Mouse (Mus musculus) C2C12 (cell line): ENCODE results near the gene Efcab2. TPM values are rescaled to one million over a fixed set of nuclear protein-coding genes. Genes with fewer than 3 reads are reported as not detected.

Experiments
- H3K27me3 ChIP-seq: one replicate; pipeline ENCODE4 v1.6.1; 2011; ENCODE audit not compliant: control insufficient read depth, insufficient read depth, insufficient read length
- H3K36me3 ChIP-seq: one replicate; pipeline ENCODE4 v1.6.1; 2011; ENCODE audit not compliant: control insufficient read depth, insufficient read depth
- H3K4me3 ChIP-seq: one replicate; pipeline ENCODE4 v1.5.1; 2011; ENCODE audit warnings: mild to moderate bottlenecking, control low read depth; ENCODE audit not compliant: poor library complexity, insufficient read depth, severe bottlenecking
- H3K79me2 ChIP-seq: one replicate; pipeline ENCODE4 v1.6.1; 2011; ENCODE audit not compliant: control insufficient read depth, insufficient read depth
- H3K79me3 ChIP-seq: one replicate; pipeline ENCODE4 v1.6.1; 2011; ENCODE audit warnings: low read depth, control low read depth
- H3ac ChIP-seq: one replicate; pipeline ENCODE3; 2011; ENCODE audit warnings: low read depth; ENCODE audit not compliant: control insufficient read depth, insufficient read length
- CEBPB ChIP-seq: IDR thresholded peaks from one replicate; pipeline ENCODE4 v1.6.1; 2011; ENCODE audit warnings: low read depth, mild to moderate bottlenecking, control low read depth, moderate library complexity
- CTCF ChIP-seq: IDR thresholded peaks from one replicate; pipeline ENCODE4 v1.5.1; 2011; ENCODE audit not compliant: control insufficient read depth, insufficient read depth, insufficient read length
- FOSL1 ChIP-seq: IDR thresholded peaks from one replicate; pipeline ENCODE4 v1.8.0; 2011; ENCODE audit warnings: mild to moderate bottlenecking, low read length; ENCODE audit not compliant: poor library complexity, insufficient read depth, severe bottlenecking
- MAX ChIP-seq: IDR thresholded peaks from one replicate; pipeline ENCODE4 v1.6.1; 2011; ENCODE audit warnings: mild to moderate bottlenecking, control low read depth
- MYOD1 ChIP-seq: IDR thresholded peaks from one replicate; pipeline ENCODE4 v1.6.1; 2011; ENCODE audit warnings: low read depth; ENCODE audit not compliant: control insufficient read depth, insufficient read length
- MYOG ChIP-seq: IDR thresholded peaks from one replicate; pipeline ENCODE4 v1.6.1; 2011; ENCODE audit not compliant: control insufficient read depth, insufficient read length; ENCODE audit errors: extremely low read depth
- USF1 ChIP-seq: IDR thresholded peaks from one replicate; pipeline ENCODE4 v1.6.1; 2011; ENCODE audit warnings: low read depth, mild to moderate bottlenecking, control low read depth, moderate library complexity
- polyA plus RNA-seq: library from polyadenylated mRNA; unstranded; fragments of >200 nt; fragmentation: generic; extraction: Trizol; gene quantifications from one replicate; pipeline ENCODE4 v1.2.1, GENCODE M21; 2012; ENCODE audit warnings: missing spikeins

Gene Efcab2
- polyA plus RNA-seq, 1 experiment, result 0.25 TPM

DNA sequence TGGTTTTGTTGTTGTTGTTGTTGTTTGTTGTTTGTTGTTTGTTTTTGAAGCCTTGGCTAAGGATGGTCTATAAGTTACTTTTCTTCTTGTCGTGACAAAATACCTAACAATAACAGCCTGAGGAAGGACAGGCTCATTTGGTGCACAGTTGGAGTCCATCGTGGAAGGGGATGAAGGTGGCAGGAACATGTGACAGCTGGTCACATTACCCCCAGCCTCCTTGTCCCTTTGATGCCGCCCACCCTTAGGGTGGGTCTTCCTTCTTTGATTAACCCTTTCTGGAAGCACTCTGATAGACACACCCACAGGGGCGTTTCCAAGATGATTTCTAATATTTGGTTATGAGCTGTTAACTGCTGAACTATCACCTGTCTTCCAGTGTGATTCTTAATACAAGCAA, 58.3 kb downstream of the Efcab2 start:
- no peaks in the 10 kb centered on the region for H3K27me3 ChIP-seq
- no peak overlapping the region for H3K4me3 ChIP-seq
- TF ChIP-seq MYOD1 (no peak), CTCF (no peak), USF1 (no peak), MYOG (no peak), MAX (no peak), CEBPB (no peak), FOSL1 (no peak)
- H3K79me2 ChIP-seq, result no peaks in the 10 kb centered on the region
- no peaks in the 10 kb centered on the region for H3K36me3 ChIP-seq
- H3ac ChIP-seq, result no peak overlapping the region
- H3K79me3 ChIP-seq, result no peaks in the 10 kb centered on the region

DNA sequence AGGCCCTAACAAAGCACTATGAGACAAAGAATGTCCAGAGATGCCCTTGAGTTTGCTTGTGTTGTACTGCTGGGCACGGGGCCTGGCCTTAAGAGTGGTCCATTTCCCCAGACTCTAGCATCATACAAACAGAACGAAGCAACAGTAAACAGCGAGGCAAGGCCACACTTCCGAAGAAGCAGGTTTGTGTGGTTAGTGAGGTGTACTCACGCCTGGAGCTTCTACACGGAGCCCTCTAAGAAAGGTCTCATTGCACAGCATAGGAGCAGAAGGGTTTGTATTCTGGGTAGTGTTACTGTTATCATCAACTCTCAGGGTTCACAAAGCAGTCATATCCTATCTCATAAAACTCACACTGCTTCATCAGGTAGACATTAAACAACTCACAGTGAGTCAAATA, 61.7 kb downstream of the Efcab2 start:
- Histone ChIP-seq H3K79me3 (no peaks in the 10 kb centered on the region), H3K4me3 (no peak overlapping the region), H3K27me3 (no peaks in the 10 kb centered on the region), H3ac (no peak overlapping the region), H3K79me2 (no peaks in the 10 kb centered on the region), H3K36me3 (no peaks in the 10 kb centered on the region)
- no peak for TF ChIP-seq CEBPB
- TF ChIP-seq MYOG, result no peak
- TF ChIP-seq FOSL1, result no peak
- no peak for TF ChIP-seq USF1
- TF ChIP-seq MYOD1, result no peak
- no peak for TF ChIP-seq CTCF
- no peak for TF ChIP-seq MAX

DNA sequence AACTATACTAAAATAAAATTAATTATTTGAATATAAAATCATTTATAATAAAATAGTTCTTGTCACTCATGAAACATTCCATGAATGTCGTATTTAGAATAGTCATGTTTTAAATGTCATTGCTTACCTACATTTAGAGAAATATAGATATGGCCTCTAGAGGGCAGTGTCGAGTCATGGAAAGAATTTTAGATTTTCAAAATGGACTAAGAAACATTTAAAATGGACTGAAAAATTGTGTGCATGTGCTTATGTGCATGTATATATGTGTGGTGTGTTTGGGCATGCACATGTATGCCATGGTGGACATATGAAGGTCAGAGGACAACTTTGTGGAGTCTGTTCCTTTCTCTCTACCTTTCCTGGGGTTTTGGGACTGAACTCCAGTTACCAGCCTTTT, 62.4 kb downstream of the Efcab2 start:
- Histone ChIP-seq H3K36me3 (no peaks in the 10 kb centered on the region), H3ac (no peak overlapping the region), H3K27me3 (no peaks in the 10 kb centered on the region), H3K79me3 (no peaks in the 10 kb centered on the region), H3K79me2 (no peaks in the 10 kb centered on the region), H3K4me3 (no peak overlapping the region)
- no peak for TF ChIP-seq MYOD1
- TF ChIP-seq USF1, result no peak
- no peak for TF ChIP-seq FOSL1
- no peak for TF ChIP-seq CTCF
- no peak for TF ChIP-seq CEBPB
- no peak for TF ChIP-seq MYOG
- TF ChIP-seq MAX, result no peak

DNA sequence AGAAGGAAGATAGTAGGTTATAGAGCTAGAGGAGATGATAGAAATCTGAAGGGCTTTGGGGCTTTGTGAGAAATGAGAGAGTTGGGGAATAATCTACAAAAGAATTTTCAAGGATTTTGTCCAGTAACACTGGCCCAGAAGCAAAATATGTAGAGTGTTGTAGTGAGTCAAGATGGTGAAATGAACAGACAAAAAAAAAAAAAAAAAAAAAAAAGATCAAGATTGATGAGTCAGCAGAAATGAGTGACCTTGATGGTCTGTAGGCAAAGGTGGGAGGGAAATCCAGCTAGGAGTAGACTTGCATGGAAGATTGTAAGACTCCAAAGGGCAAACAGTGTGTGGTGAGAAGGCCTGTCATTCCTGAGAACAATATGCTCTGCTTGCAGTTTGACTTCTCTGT, 78.0 kb downstream of the Efcab2 start:
- H3ac ChIP-seq, result no peak overlapping the region
- no peaks in the 10 kb centered on the region for H3K79me3 ChIP-seq
- no peak overlapping the region for H3K4me3 ChIP-seq
- no peaks in the 10 kb centered on the region for H3K27me3 ChIP-seq
- H3K79me2 ChIP-seq, result no peaks in the 10 kb centered on the region
- TF ChIP-seq FOSL1, result no peak
- no peak for TF ChIP-seq MYOD1
- no peak for TF ChIP-seq CTCF
- TF ChIP-seq CEBPB, result no peak
- no peak for TF ChIP-seq MAX
- no peak for TF ChIP-seq MYOG
- no peak for TF ChIP-seq USF1
- H3K36me3 ChIP-seq, result no peaks in the 10 kb centered on the region

DNA sequence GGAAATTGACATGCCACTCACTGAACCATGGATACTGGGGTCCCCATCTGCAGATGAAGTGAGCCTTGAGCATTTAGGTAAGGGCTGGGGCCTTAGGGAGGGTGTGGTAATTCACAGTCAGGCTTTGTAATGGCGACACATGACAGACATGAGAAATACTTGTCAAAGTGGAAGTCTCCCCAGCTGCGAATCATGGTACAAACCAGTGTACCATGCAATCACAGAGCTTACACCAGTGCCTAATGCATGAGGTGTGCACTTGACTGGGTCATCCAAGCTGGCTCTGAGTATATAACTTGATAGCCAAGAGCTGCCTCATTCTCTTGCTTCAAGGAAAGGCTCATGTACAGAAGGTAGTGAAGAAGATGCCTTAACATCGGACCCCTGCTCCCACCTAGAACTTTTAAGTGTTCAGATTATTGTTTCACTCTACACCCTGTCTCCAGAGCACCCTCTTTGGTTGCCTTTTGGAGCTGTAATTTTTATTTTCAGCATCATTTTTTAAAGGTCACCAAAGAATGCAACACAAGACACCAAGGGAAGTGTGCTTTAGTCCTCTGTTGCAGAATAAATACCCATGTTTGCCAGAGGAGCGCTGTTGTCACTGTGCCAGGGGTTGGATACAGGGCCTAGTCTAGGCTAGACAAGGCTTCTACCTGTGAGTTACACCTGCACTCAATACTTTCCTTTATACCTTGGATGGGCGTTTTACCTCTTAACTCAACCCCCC, 79.4 kb downstream of the Efcab2 start:
- Histone ChIP-seq H3K79me2 (no peaks in the 10 kb centered on the region), H3K79me3 (no peaks in the 10 kb centered on the region), H3K27me3 (no peaks in the 10 kb centered on the region), H3K36me3 (no peaks in the 10 kb centered on the region), H3K4me3 (no peak overlapping the region), H3ac (no peak overlapping the region)
- no peak for TF ChIP-seq CTCF
- no peak for TF ChIP-seq CEBPB
- TF ChIP-seq MYOD1, result no peak
- no peak for TF ChIP-seq USF1

- H3K79me2 ChIP-seq, result no peaks in the 10 kb centered on the region
- no peaks in the 10 kb centered on the region for H3K27me3 ChIP-seq
- H3K79me3 ChIP-seq, result no peaks in the 10 kb centered on the region
- H3ac ChIP-seq, result no peak overlapping the region
- H3K4me3 ChIP-seq, result no peak overlapping the region
- H3K36me3 ChIP-seq, result no peaks in the 10 kb centered on the region
- TF ChIP-seq MAX (no peak), MYOG (no peak), MYOD1 (no peak), FOSL1 (no peak), CEBPB (no peak), USF1 (no peak)
Measured at GRCm38 (mm10) chr1:178485868-178486220, 80.0 kb downstream of the Efcab2 start.
